15 mouse cellular contexts compared by ENCODE assay signal in the genomic region with DNA sequence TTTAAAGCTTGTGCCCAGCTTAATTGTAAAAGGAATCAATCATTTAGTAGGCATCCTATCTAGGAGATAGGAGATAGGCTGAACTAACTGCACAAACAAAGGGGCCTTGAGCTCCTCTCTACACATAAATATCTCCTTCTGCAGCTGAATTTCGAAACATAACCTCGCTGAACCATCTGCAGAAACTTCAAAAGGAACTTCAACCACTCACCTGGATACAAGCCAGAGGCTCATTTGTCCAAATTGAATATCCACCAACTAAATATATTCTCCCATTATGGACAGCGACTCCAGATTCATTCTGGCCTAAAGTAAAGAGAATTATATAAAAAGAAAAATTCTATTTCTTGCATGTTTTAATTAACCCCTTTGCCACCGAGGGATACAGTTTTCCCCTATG.
"Had no signal": no experiment of that assay in that cellular context is flagged by ENCODE, and none has a peak within 500 bp of the region (broad histone marks: within the 10 kb centered on the region; RNA-seq: fewer than 3 reads in every experiment).

No protein-coding gene starts in this region.

- H3K9me3 ChIP-seq: kidney, embryonic 15.5 days; limb, embryonic 10.5 days; liver, embryonic 13.5 days; midbrain, embryonic 10.5 days; neural tube, embryonic 15.5 days had no signal

- H3K27ac ChIP-seq: kidney, embryonic 15.5 days; left cerebral cortex, adult 2 months; limb, embryonic 10.5 days; liver, embryonic 13.5 days; midbrain, embryonic 10.5 days; neural tube, embryonic 15.5 days had no signal

- DNase-seq: kidney, postnatal 14 days; liver, embryonic 13.5 days; lung, postnatal 36 days; retina, postnatal 1 day; right cerebral cortex, postnatal 4 days; spleen, adult 18-20 months; thymus, adult 18-20 months; thymus, postnatal 14 days had no signal

- H3K4me2 ChIP-seq: kidney, embryonic 15.5 days; liver, embryonic 13.5 days; neural tube, embryonic 15.5 days had no signal

- H3K36me3 ChIP-seq: kidney, embryonic 15.5 days; limb, embryonic 10.5 days; liver, embryonic 13.5 days; midbrain, embryonic 10.5 days; neural tube, embryonic 15.5 days had no signal

- H3K4me3 ChIP-seq: kidney, embryonic 15.5 days; left cerebral cortex, adult 2 months; limb, embryonic 10.5 days; liver, embryonic 13.5 days; midbrain, embryonic 10.5 days; myocyte; neural tube, embryonic 15.5 days had no signal

- ATAC-seq: liver, postnatal 0 days had no signal

- H3K4me1 ChIP-seq: kidney, embryonic 15.5 days; liver, embryonic 13.5 days had no signal

- H3K9ac ChIP-seq: kidney, embryonic 15.5 days; liver, embryonic 13.5 days; liver, postnatal 0 days; neural tube, embryonic 15.5 days had no signal

- H3K27me3 ChIP-seq: kidney, embryonic 15.5 days; liver, embryonic 13.5 days; neural tube, embryonic 15.5 days had no signal
